Mouse (Mus musculus): ENCODE measurements at regions not wholly inside any gene's neighbourhood (a gene's known extent, or its start where the extent isn't known, plus 50 kb on each side); places are given as distances from the start of the nearest gene placed in this dataset.
"Not testable (repeated sequence)": the region's sequence is repeated elsewhere in the genome, so short reads cannot be mapped to it uniquely, and the experiment has no call there.

DNA sequence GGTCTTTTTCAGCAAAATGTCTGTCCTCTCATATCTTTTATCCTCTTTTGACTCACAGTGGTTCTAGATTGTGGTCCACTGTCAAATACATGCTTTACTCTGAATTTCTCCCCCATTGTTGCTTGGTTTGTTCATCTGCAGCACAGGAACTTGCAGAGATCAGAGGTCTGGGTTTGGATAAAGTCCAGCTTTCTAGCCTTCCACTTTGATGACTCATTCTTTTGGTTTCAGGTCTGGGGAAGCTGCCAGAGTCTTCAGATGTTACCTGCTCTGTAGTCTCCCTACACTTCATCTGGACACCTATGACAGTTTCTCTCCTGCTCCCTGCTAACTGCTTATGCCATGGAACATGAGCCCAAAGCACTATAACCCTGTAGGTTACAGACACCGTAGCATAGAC lies 198.0 kb upstream of the Pum3 start:
- TF ChIP-seq POU5F1 (IDR thresholded peaks at IDR 0.05; ENCODE audit: borderline replicate concordance, low read length): no peak
- no peak for TF ChIP-seq NANOG (IDR thresholded peaks at IDR 0.05; ENCODE audit: borderline replicate concordance, low read length)
- no peak for TF ChIP-seq CTCF (conservative IDR thresholded peaks at IDR 0.05; ENCODE audit: low read length)

DNA sequence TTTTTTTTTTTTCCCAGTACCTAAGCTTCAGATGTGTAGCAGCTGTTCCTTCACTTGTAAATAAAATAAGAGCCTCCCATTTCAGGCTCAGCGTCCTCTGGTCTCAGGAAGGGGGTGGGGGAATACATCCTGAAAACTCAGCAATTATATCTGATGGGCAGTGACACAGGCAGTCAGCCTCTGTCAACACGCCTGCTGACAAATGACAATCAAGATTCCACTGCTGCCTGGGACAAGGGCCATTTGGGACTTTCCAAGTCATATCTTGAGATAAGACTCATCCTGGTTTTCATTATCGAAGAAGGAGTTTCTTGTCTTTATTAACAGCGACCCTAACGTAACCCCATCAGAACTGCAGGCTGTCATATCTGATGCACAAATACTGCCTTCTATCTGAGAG lies 187.9 kb upstream of the Pum3 start:
- Histone ChIP-seq H3K36me3 (ENCODE audit: insufficient read depth, low read length) (no peaks in the 10 kb centered on the region), H3K27me3 (ENCODE audit: insufficient read depth, low read length) (no peaks in the 10 kb centered on the region), H3K4me3 (replicated peaks; ENCODE audit: low read length) (no peak overlapping the region), H3K9me3 (ENCODE audit: low read length) (no peaks in the 10 kb centered on the region), H3K4me1 (replicated peaks; ENCODE audit: low read depth, low read length) (no peaks in the 10 kb centered on the region)
- TF ChIP-seq NANOG (IDR thresholded peaks at IDR 0.05; ENCODE audit: borderline replicate concordance, low read length) (no peak), POU5F1 (IDR thresholded peaks at IDR 0.05; ENCODE audit: borderline replicate concordance, low read length) (no peak), CTCF (conservative IDR thresholded peaks at IDR 0.05; ENCODE audit: low read length) (no peak)

More for the DNA sequence above, 198.0 kb upstream of the Pum3 start:
- H3K4me1 ChIP-seq (replicated peaks; ENCODE audit: low read depth, low read length): peaks cover 1% of the 10 kb centered on the region
- H3K27me3 ChIP-seq (ENCODE audit: insufficient read depth, low read length): no peaks in the 10 kb centered on the region
- no peaks in the 10 kb centered on the region for H3K9me3 ChIP-seq (ENCODE audit: low read length)
- no peak overlapping the region for H3K4me3 ChIP-seq (replicated peaks; ENCODE audit: low read length)
- no peaks in the 10 kb centered on the region for H3K36me3 ChIP-seq (ENCODE audit: insufficient read depth, low read length)

DNA sequence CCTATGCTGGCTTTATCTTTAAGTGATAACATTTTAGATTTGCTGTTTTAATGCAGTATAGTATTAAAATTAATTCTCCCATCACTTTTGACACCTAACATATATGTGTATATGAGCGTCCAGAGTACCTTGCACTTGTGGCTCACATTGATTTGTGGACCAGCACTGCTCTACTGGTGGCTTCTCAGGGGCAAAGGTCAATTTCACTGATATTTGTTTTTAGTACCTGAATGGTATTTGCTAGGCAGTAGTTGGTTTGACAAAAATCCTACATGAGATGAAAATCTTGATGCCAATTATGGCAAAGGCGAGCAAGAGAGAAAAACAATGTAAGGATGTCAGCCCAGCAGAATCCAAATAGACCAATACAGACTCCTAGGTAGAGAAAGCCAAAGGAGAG lies 177.3 kb upstream of the Pum3 start:
- TF ChIP-seq NANOG (IDR thresholded peaks at IDR 0.05; ENCODE audit: borderline replicate concordance, low read length) (no peak), POU5F1 (IDR thresholded peaks at IDR 0.05; ENCODE audit: borderline replicate concordance, low read length) (no peak), CTCF (conservative IDR thresholded peaks at IDR 0.05; ENCODE audit: low read length) (no peak)
- Histone ChIP-seq H3K36me3 (ENCODE audit: insufficient read depth, low read length) (no peaks in the 10 kb centered on the region), H3K4me1 (replicated peaks; ENCODE audit: low read depth, low read length) (peaks cover 33% of the 10 kb centered on the region), H3K9me3 (ENCODE audit: low read length) (no peaks in the 10 kb centered on the region), H3K4me3 (replicated peaks; ENCODE audit: low read length) (no peak overlapping the region), H3K27me3 (ENCODE audit: insufficient read depth, low read length) (peaks cover 10% of the 10 kb centered on the region; the same call in 1 of the 2 replicates)

DNA sequence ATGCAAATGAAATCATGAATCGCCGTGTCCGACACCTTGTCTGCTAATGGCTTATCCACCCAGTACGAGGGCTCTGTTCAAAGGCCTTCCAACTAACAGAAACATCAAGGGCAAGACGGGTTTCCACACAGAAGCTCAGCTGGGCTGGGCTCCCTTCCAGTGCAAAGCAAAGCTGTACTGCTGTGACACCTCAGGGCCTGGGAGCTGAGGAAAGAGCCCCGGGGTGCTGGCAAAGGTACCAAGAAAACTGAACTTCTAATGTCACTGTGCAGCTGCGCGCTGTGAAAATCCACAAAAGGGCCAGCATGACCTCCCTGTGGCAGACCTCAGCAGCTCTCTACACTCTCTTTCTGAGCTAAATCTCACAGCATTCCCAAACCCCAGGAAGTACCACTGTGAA lies 173.7 kb upstream of the Pum3 start:
- H3K27me3 ChIP-seq (ENCODE audit: insufficient read depth, low read length): peaks cover 10% of the 10 kb centered on the region; the same call in 1 of the 2 replicates
- TF ChIP-seq CTCF (conservative IDR thresholded peaks at IDR 0.05; ENCODE audit: low read length) (no peak), NANOG (IDR thresholded peaks at IDR 0.05; ENCODE audit: borderline replicate concordance, low read length) (no peak), POU5F1 (IDR thresholded peaks at IDR 0.05; ENCODE audit: borderline replicate concordance, low read length) (no peak)
- H3K9me3 ChIP-seq (ENCODE audit: low read length): no peaks in the 10 kb centered on the region
- no peak overlapping the region for H3K4me3 ChIP-seq (replicated peaks; ENCODE audit: low read length)
- H3K36me3 ChIP-seq (ENCODE audit: insufficient read depth, low read length): no peaks in the 10 kb centered on the region
- peaks cover 60% of the 10 kb centered on the region for H3K4me1 ChIP-seq (replicated peaks; ENCODE audit: low read depth, low read length)

DNA sequence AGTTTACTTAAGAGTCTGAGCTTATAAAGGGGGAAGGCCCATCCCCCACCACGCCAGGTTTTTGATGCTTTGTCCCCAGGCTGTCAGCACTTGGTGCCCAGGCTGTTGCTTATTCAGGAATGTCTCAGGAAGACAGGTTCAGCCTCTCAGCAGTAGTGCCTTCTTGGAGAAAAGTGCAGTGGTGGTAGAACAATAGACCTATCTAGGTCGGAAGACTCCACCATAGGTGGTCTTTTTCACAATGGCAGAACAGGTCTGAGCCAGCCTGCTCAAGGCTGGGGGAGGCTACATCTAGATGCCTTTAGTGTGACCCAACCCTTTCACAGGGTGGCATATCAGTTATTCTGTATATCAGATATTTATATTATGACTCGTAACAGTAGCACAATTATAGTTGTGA lies 171.9 kb upstream of the Pum3 start:
- no peaks in the 10 kb centered on the region; the same call in 1 of the 2 replicates for H3K9me3 ChIP-seq (ENCODE audit: low read length)
- no peak overlapping the region for H3K4me3 ChIP-seq (replicated peaks; ENCODE audit: low read length)
- no peak for TF ChIP-seq CTCF (conservative IDR thresholded peaks at IDR 0.05; ENCODE audit: low read length)
- TF ChIP-seq NANOG (IDR thresholded peaks at IDR 0.05; ENCODE audit: borderline replicate concordance, low read length): peak; percentile 79
- H3K36me3 ChIP-seq (ENCODE audit: insufficient read depth, low read length): no peaks in the 10 kb centered on the region
- H3K27me3 ChIP-seq (ENCODE audit: insufficient read depth, low read length): peaks cover 10% of the 10 kb centered on the region; the same call in 1 of the 2 replicates
- H3K4me1 ChIP-seq (replicated peaks; ENCODE audit: low read depth, low read length): peaks cover 64% of the 10 kb centered on the region

DNA sequence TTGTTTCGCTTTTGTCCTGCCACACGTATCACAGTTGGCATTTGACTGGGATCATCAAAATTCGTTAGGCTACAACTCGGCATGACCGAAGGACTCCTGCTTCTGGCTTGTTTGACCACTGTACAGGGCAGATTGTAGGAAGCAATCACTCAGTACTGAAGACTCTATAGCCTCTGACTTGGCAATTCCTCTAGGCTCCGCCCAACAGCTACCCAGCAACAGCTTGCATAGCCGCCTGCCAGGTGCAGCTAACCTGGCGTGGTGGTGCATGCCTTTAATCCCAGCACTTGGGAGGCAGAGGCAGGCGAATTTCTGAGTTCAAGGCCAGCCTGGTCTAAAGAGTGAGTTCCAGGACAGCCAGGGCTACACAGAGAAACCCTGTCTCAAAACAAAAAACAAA lies 170.8 kb upstream of the Pum3 start:
- peaks cover 67% of the 10 kb centered on the region for H3K4me1 ChIP-seq (replicated peaks; ENCODE audit: low read depth, low read length)
- H3K9me3 ChIP-seq (ENCODE audit: low read length); H3K27me3 ChIP-seq (ENCODE audit: insufficient read depth, low read length): not testable (repeated sequence)

DNA sequence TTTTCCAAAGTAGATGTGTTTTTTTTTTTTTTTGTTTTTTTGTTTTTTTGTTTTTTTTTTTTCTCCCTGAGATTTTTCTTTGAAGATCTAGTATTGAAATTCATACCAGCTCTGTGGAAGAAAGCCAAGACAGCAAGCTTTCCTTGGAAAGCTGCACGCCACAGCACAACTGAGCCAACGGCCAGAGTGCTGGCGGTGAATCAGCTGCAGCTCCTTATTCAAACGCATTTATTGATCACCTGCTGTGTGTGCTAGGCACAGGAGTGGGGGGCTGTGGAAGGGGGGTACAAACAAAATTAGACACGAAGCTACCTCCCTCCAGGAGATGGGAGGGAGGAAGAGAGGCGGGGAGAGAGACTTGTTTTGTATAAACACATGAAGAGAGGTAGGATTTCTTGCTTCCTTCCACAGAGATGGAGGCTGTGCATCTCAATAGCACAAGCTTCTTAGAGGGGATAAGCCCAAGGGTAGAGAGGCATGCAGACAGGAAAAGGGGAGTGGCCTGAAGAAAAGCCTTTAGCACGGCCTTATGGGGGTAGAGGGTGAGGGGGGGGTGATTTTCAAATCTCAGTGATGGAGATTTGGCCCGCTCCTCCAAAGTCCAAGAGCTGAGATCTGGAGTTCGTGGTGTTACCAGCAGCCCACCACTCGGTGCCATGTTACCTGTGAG lies 170.1 kb upstream of the Pum3 start:
- Histone ChIP-seq H3K4me1 (replicated peaks; ENCODE audit: low read depth, low read length) (peaks cover 64% of the 10 kb centered on the region), H3K36me3 (ENCODE audit: insufficient read depth, low read length) (no peaks in the 10 kb centered on the region), H3K9me3 (ENCODE audit: low read length) (no peaks in the 10 kb centered on the region; the same call in 1 of the 2 replicates), H3K27me3 (ENCODE audit: insufficient read depth, low read length) (peaks cover 6% of the 10 kb centered on the region; the same call in 1 of the 2 replicates), H3K4me3 (replicated peaks; ENCODE audit: low read length) (peak overlapping the region; percentile 39)
- TF ChIP-seq CTCF (conservative IDR thresholded peaks at IDR 0.05; ENCODE audit: low read length) (no peak), NANOG (IDR thresholded peaks at IDR 0.05; ENCODE audit: borderline replicate concordance, low read length) (no peak), POU5F1 (IDR thresholded peaks at IDR 0.05; ENCODE audit: borderline replicate concordance, low read length) (no peak)

More for the DNA sequence above, 170.8 kb upstream of the Pum3 start:
- not testable (repeated sequence) for H3K36me3 ChIP-seq (ENCODE audit: insufficient read depth, low read length)
- H3K4me3 ChIP-seq (replicated peaks; ENCODE audit: low read length): peak overlapping the region; percentile 39

DNA sequence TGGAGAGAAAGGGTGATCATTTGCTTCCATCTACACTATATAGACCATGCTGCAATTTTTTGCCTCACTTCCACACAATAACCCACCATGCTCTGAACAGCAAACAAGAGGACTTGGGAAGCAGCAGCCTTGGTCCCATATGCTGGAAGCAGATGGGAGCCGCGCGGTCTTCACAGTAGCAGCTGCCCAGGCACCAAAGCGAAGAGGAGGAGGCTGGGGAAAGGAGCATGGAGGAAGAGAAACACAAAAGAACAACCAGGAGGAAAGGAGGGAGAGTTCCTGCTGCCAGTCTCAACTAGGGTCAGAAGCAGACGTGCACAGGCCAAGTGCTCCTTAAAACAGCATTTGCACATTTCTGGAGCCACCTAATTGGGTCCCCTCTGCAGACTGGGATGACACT lies 168.7 kb upstream of the Pum3 start:
- no peak for TF ChIP-seq CTCF (conservative IDR thresholded peaks at IDR 0.05; ENCODE audit: low read length)
- TF ChIP-seq NANOG (IDR thresholded peaks at IDR 0.05; ENCODE audit: borderline replicate concordance, low read length): no peak
- TF ChIP-seq POU5F1 (IDR thresholded peaks at IDR 0.05; ENCODE audit: borderline replicate concordance, low read length): no peak
- Histone ChIP-seq H3K4me3 (replicated peaks; ENCODE audit: low read length) (no peak overlapping the region), H3K27me3 (ENCODE audit: insufficient read depth, low read length) (no peaks in the 10 kb centered on the region), H3K4me1 (replicated peaks; ENCODE audit: low read depth, low read length) (peaks cover 50% of the 10 kb centered on the region), H3K9me3 (ENCODE audit: low read length) (no peaks in the 10 kb centered on the region; the same call in 1 of the 2 replicates), H3K36me3 (ENCODE audit: insufficient read depth, low read length) (no peaks in the 10 kb centered on the region)

DNA sequence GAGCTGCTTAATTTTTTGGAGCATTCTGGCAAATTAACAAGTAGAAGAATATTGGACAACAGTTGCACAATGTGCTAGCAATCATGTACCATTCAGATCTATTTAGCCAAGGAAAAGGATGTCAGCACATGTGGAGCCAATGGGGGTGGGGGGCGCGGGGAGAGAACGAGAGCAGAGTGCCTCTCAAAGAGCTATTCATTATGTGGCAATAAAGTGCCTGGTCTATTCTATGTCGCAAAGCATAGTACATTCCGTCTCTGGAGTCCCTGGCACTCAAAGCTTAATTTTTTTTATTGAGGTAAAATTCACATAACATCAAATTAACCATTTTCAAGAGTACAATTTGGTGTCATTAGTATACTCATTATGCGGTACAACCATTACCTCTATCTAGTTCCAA lies 155.9 kb upstream of the Pum3 start:
- H3K4me3 ChIP-seq (replicated peaks; ENCODE audit: low read length): no peak overlapping the region
- TF ChIP-seq POU5F1 (IDR thresholded peaks at IDR 0.05; ENCODE audit: borderline replicate concordance, low read length) (no peak), NANOG (IDR thresholded peaks at IDR 0.05; ENCODE audit: borderline replicate concordance, low read length) (no peak), CTCF (conservative IDR thresholded peaks at IDR 0.05; ENCODE audit: low read length) (no peak)
- H3K36me3 ChIP-seq (ENCODE audit: insufficient read depth, low read length): no peaks in the 10 kb centered on the region

More for the DNA sequence above, 155.9 kb upstream of the Pum3 start:
- H3K9me3 ChIP-seq (ENCODE audit: low read length): peaks cover 3% of the 10 kb centered on the region; the same call in 1 of the 2 replicates
- no peaks in the 10 kb centered on the region for H3K4me1 ChIP-seq (replicated peaks; ENCODE audit: low read depth, low read length)
- no peaks in the 10 kb centered on the region for H3K27me3 ChIP-seq (ENCODE audit: insufficient read depth, low read length)
